Mouse (Mus musculus): ENCODE results near the gene Myo15b. TPM values are rescaled to one million over a fixed set of nuclear protein-coding genes. Genes with fewer than 3 reads are reported as not detected.

Myo15b gene
- polyA plus RNA-seq (2012; rRNA removed) (0.36 and 0.42 TPM in 2 replicates), polyA plus RNA-seq (2014; fragmentation: Nextera tagmentation; extraction: Ambion mirVana) (0.09 and 0.29 TPM in 2 replicates)

- TF ChIP-seq EP300 (IDR thresholded peaks at IDR 0.05; ENCODE audit: low read depth): no peak
- TF ChIP-seq CTCF (IDR thresholded peaks at IDR 0.05; ENCODE audit: low read depth): no peak
- Histone ChIP-seq H3K36me3 (replicated peaks; ENCODE audit: control insufficient read depth, insufficient read depth, low read depth) (no peaks in the 10 kb centered on the region), H3K27me3 (ENCODE audit: control insufficient read depth, insufficient read depth, low read length) (peaks cover 45% of the 10 kb centered on the region)
Observed at GRCm38 (mm10) chr11:115858354-115858753, at the start of gene Myo15b. TSS of gene Myo15b (plus strand) at chr11:115858406.

GRCm38 (mm10) chr11:115808696-115809310 lies 49.4 kb upstream of the Myo15b start:
- WGBS (ENCODE audit: insufficient replicate concordance): 32% methylated on average over 10 of the region's 10 CpGs
- ATAC-seq (ENCODE audit: insufficient read depth) (no peak), DNase-seq (ENCODE audit: low read depth in 3 of 3, low spot score in 3 of 3) (no peak)
- Histone ChIP-seq H3K4me1 (replicated peaks; ENCODE audit: control insufficient read depth in 2 of 2, insufficient read depth in 2 of 2, low read length in 1 of 2) (peaks cover 33 to 44% of the 10 kb centered on the region in 2 experiments), H3K4me2 (ENCODE audit: low read depth) (no peak overlapping the region), H3K27me3 (ENCODE audit: control insufficient read depth, insufficient read depth, low read length) (no peaks in the 10 kb centered on the region), H3K36me3 (replicated peaks; ENCODE audit: control insufficient read depth, insufficient read depth, low read depth) (peaks cover 2% of the 10 kb centered on the region), H3K9me3 (ENCODE audit: control insufficient read depth, low read length) (no peaks in the 10 kb centered on the region), H3K4me3 (ENCODE audit: insufficient read depth in 1 of 2, low read depth in 2 of 2, low read length in 2 of 2) (no peak overlapping the region), H3K9ac (replicated peaks) (peak overlapping the region; percentile 25; the same call in 1 of the 2 replicates), H3K27ac (no peak overlapping the region)
- no peak for TF ChIP-seq EP300 (IDR thresholded peaks at IDR 0.05; ENCODE audit: low read depth)
- TF ChIP-seq CTCF (IDR thresholded peaks at IDR 0.05; ENCODE audit: low read depth): peak; percentile 7; the same call in 1 of the 2 replicates

More at GRCm38 (mm10) chr11:115858354-115858753, at the start of gene Myo15b:
- peak within 1 kb of the TSS; percentile 46 for H3K4me2 ChIP-seq (ENCODE audit: low read depth)
- H3K27ac ChIP-seq: no peak within 1 kb of the TSS
- no peak within 1 kb of the TSS for H3K9ac ChIP-seq (replicated peaks)
- DNase-seq (ENCODE audit: low read depth in 3 of 3, low spot score in 3 of 3) (no peak), ATAC-seq (ENCODE audit: insufficient read depth) (no peak)
- H3K4me3 ChIP-seq (ENCODE audit: insufficient read depth in 1 of 2, low read depth in 2 of 2, low read length in 2 of 2): peak within 1 kb of the TSS in 1 of 2 experiments; percentile 31; a peak in 2 of 4 replicates
- WGBS (ENCODE audit: insufficient replicate concordance): 11% methylated on average over 27 of the region's 27 CpGs
- no peaks in the 10 kb centered on the region for H3K9me3 ChIP-seq (ENCODE audit: control insufficient read depth, low read length)
- no peaks in the 10 kb centered on the region for H3K4me1 ChIP-seq (replicated peaks; ENCODE audit: control insufficient read depth in 2 of 2, insufficient read depth in 2 of 2, low read length in 1 of 2)

- Histone ChIP-seq H3K36me3 (replicated peaks; ENCODE audit: control insufficient read depth, insufficient read depth, low read depth) (no peaks in the 10 kb centered on the region; the same call in none of the 2 replicates), H3K4me2 (ENCODE audit: low read depth) (no peak overlapping the region), H3K9ac (replicated peaks) (no peak overlapping the region), H3K27me3 (ENCODE audit: control insufficient read depth, insufficient read depth, low read length) (no peaks in the 10 kb centered on the region), H3K4me1 (replicated peaks; ENCODE audit: control insufficient read depth in 2 of 2, insufficient read depth in 2 of 2, low read length in 1 of 2) (peaks cover 34 to 43% of the 10 kb centered on the region in 2 experiments), H3K9me3 (ENCODE audit: control insufficient read depth, low read length) (no peaks in the 10 kb centered on the region), H3K27ac (no peak overlapping the region), H3K4me3 (ENCODE audit: insufficient read depth in 1 of 2, low read depth in 2 of 2, low read length in 2 of 2) (no peak overlapping the region)
- ATAC-seq (ENCODE audit: insufficient read depth) (no peak), DNase-seq (ENCODE audit: low read depth in 3 of 3, low spot score in 3 of 3) (no peak)
- TF ChIP-seq EP300 (IDR thresholded peaks at IDR 0.05; ENCODE audit: low read depth) (no peak), CTCF (IDR thresholded peaks at IDR 0.05; ENCODE audit: low read depth) (0 out of 2 replicates have a peak, but pooled peaks have one; percentile 0)
- 62% methylated on average over 8 of the region's 8 CpGs for WGBS (ENCODE audit: insufficient replicate concordance)
Observed at GRCm38 (mm10) chr11:115809311-115809781, 48.9 kb upstream of the Myo15b start.

- Histone ChIP-seq H3K27me3 (ENCODE audit: control insufficient read depth, insufficient read depth, low read length) (no peaks in the 10 kb centered on the region), H3K9me3 (ENCODE audit: control insufficient read depth, low read length) (no peaks in the 10 kb centered on the region), H3K36me3 (replicated peaks; ENCODE audit: control insufficient read depth, insufficient read depth, low read depth) (no peaks in the 10 kb centered on the region; the same call in none of the 2 replicates), H3K4me2 (ENCODE audit: low read depth) (peak overlapping the region; percentile 15; the same call in 1 of the 2 replicates), H3K27ac (no peak overlapping the region), H3K9ac (replicated peaks) (no peak overlapping the region), H3K4me1 (replicated peaks; ENCODE audit: control insufficient read depth in 2 of 2, insufficient read depth in 2 of 2, low read length in 1 of 2) (peaks cover 27 to 37% of the 10 kb centered on the region in 2 experiments), H3K4me3 (ENCODE audit: insufficient read depth in 1 of 2, low read depth in 2 of 2, low read length in 2 of 2) (no peak overlapping the region)
- TF ChIP-seq EP300 (IDR thresholded peaks at IDR 0.05; ENCODE audit: low read depth) (no peak), CTCF (IDR thresholded peaks at IDR 0.05; ENCODE audit: low read depth) (no peak)
- DNase-seq (ENCODE audit: low read depth in 3 of 3, low spot score in 3 of 3): no peak
- WGBS (ENCODE audit: insufficient replicate concordance): 76% methylated on average over 14 of the region's 14 CpGs
- ATAC-seq (ENCODE audit: insufficient read depth): no peak
Observed at GRCm38 (mm10) chr11:115810377-115810776, 47.8 kb upstream of the Myo15b start.

- peak overlapping the region in 1 of 2 experiments; percentile 72; a peak in 2 of 4 replicates for H3K4me3 ChIP-seq (ENCODE audit: insufficient read depth in 1 of 2, low read depth in 2 of 2, low read length in 2 of 2)
- H3K9ac ChIP-seq (replicated peaks): no peak overlapping the region
- no peak overlapping the region for H3K27ac ChIP-seq
- 82% methylated on average over 20 of the region's 20 CpGs for WGBS (ENCODE audit: insufficient replicate concordance)
- no peaks in the 10 kb centered on the region for H3K27me3 ChIP-seq (ENCODE audit: control insufficient read depth, insufficient read depth, low read length)
- H3K9me3 ChIP-seq (ENCODE audit: control insufficient read depth, low read length): no peaks in the 10 kb centered on the region
- TF ChIP-seq EP300 (IDR thresholded peaks at IDR 0.05; ENCODE audit: low read depth) (no peak), CTCF (IDR thresholded peaks at IDR 0.05; ENCODE audit: low read depth) (no peak)
- ATAC-seq (ENCODE audit: insufficient read depth) (no peak), DNase-seq (ENCODE audit: low read depth in 3 of 3, low spot score in 3 of 3) (no peak)
- H3K36me3 ChIP-seq (replicated peaks; ENCODE audit: control insufficient read depth, insufficient read depth, low read depth): no peaks in the 10 kb centered on the region; the same call in none of the 2 replicates
- H3K4me1 ChIP-seq (replicated peaks; ENCODE audit: control insufficient read depth in 2 of 2, insufficient read depth in 2 of 2, low read length in 1 of 2): peaks cover 23 to 32% of the 10 kb centered on the region in 2 experiments
- peak overlapping the region; percentile 99 for H3K4me2 ChIP-seq (ENCODE audit: low read depth)
Observed at GRCm38 (mm10) chr11:115811381-115812093, 46.7 kb upstream of the Myo15b start.

All from liver, embryonic 14.5 days (tissue).